Mouse (Mus musculus): ENCODE results near the gene Tbca. TPM values are rescaled to one million over a fixed set of nuclear protein-coding genes. Genes with fewer than 3 reads are reported as not detected.

Gene Tbca
- 215 and 340 TPM in 2 replicates for polyA plus RNA-seq (2021; fragmentation: Nextera tagmentation)
- long read RNA-seq, experiment 1, transcript Tbca-201 (4 exons, 559 nt) = major isoform, 33 of 36 reads
- long read RNA-seq, experiment 1, partial matches to known transcripts = 2 of 36 reads
- long read RNA-seq, experiment 1, other reads (novel, unspliced or antisense) = 1 of 36 reads
- long read RNA-seq, experiment 2, transcript Tbca-201 (4 exons, 559 nt) = major isoform, 117 of 134 reads
- long read RNA-seq, experiment 2, partial matches to known transcripts = 8 of 134 reads
- long read RNA-seq, experiment 2, other reads (novel, unspliced or antisense) = 8 of 134 reads

GRCm38 (mm10) chr13:94788771-94789649 lies at the start of gene Tbca:
Tbca (plus strand) TSS chr13:94788910.

GRCm38 (mm10) chr13:94875396-94875880 lies 86.7 kb downstream of the Tbca start, which contains the start of gene Otp:
Otp (plus strand) TSS chr13:94875602.

Other genes with a start within 250 kb of the Tbca start
- gene Otp, start 86.7 kb downstream of the Tbca start, polyA plus RNA-seq (2021; fragmentation: Nextera tagmentation) = 0.04 TPM in 1 of 2 replicates, not detected in the other
- gene Wdr41, start 187.4 kb downstream of the Tbca start, polyA plus RNA-seq (2021; fragmentation: Nextera tagmentation) = 21.5 and 25.4 TPM in 2 replicates